Mouse (Mus musculus) midbrain, embryonic 14.5 days (tissue): Measurements from ENCODE around the gene Tnfrsf25. TPM values are rescaled to one million over a fixed set of nuclear protein-coding genes. Genes with fewer than 3 reads are reported as not detected.

Source experiments
- ATAC-seq: fragments of 200-750 bp; cut with Nextera tagmentation; 2 replicates; pipeline ENCODE4 v1.8.0; 2017; ENCODE audit warnings: moderate number of reproducible peaks, moderate library complexity; ENCODE audit not compliant: low FRiP score, low TSS enrichment
- DNase-seq: peaks from one replicate; pipeline ENCODE4 v3.0.0-alpha.2; 2015
- H3K27ac ChIP-seq: fragments of 300-500 bp; sonication (generic); replicated peaks from 2 replicates; pipeline ENCODE4 v1.5.1; 2014; ENCODE audit warnings: mild to moderate bottlenecking, low read depth, low read length, moderate library complexity
- H3K27me3 ChIP-seq: fragments of 300-500 bp; sonication (generic); 2 replicates; pipeline ENCODE4 v1.6.1; 2014; ENCODE audit warnings: low read length, control low read depth, mixed read lengths; ENCODE audit not compliant: control insufficient read depth, insufficient read depth
- H3K36me3 ChIP-seq: fragments of 300-500 bp; sonication (generic); 2 replicates; pipeline ENCODE4 v1.6.1; 2014; ENCODE audit warnings: low read length, control low read depth; ENCODE audit not compliant: control insufficient read depth, insufficient read depth
- H3K4me1 ChIP-seq: fragments of 300-500 bp; sonication (generic); 2 replicates; pipeline ENCODE4 v1.6.1; 2014; ENCODE audit warnings: mild to moderate bottlenecking, antibody characterized with exemption, low read length, control low read depth; ENCODE audit not compliant: control insufficient read depth, insufficient read depth
- H3K4me2 ChIP-seq: fragments of 300-500 bp; sonication (generic); 2 replicates; pipeline ENCODE4 v1.6.1; 2014; ENCODE audit warnings: mild to moderate bottlenecking, low read length, moderate library complexity
- H3K4me3 ChIP-seq: fragments of 300-500 bp; sonication (generic); replicated peaks from 2 replicates; pipeline ENCODE4 v1.5.1; 2014; ENCODE audit warnings: low read depth, low read length
- H3K9ac ChIP-seq: fragments of 300-500 bp; sonication (generic); replicated peaks from 2 replicates; pipeline ENCODE4 v1.6.1; 2014; ENCODE audit warnings: mild to moderate bottlenecking, low read length, moderate library complexity
- H3K9me3 ChIP-seq: fragments of 300-500 bp; sonication (generic); 2 replicates; pipeline ENCODE4 v1.6.1; 2016; ENCODE audit warnings: low read length, control low read depth, mixed read lengths; ENCODE audit not compliant: control insufficient read depth
- WGBS: fragments of 180-500 bp; shearing (Covaris S2); extraction: QIAGEN DNeasy Blood & Tissue Kit; methylation state at CpG from one replicate; pipeline ENCODE4 v1.1.7; 2014; 5-methylcytosine and 5-hydroxymethylcytosine counted together
- polyA plus RNA-seq: library from polyadenylated mRNA; unstranded; fragments of >200 nt; fragmentation: Nextera tagmentation; extraction: Ambion mirVana; gene quantifications from 2 replicates; pipeline ENCODE4 v1.2.1, GENCODE M21; 2014

Tnfrsf25 gene
- 0.54 and 1.2 TPM in 2 replicates for polyA plus RNA-seq

DNA sequence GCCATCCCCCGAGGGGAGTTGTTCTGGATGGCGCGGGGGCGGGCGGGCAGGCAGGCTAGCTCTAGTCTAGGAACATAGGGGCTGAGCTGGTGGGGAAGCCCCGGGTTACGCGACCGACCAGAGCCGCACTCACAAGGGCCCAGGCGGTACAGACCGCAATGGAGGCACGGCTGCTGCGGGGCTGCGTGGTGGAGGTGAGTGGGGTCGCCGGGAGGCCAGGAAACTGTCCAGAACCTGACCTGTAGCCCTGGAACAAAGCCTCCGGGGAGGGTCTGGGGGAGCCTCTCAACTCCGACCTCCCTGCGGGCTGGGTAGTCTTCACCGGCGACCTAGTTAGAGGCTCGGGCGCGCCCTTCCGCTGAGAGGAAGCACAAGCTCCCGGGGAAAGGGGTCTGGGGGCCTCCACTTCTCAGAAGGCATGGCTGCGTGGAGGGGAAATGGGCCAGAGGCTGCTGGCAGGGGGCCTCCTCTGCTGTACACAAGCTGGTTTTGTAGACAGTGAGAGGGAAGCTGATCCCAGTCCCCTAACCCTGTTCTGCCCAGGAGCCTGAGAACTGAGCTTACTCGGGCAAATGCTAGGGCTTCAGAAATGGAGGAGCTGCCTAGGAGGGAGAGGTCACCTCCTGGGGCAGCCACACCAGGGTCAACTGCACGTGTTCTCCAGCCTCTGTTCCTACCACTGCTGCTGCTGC lies at the start of gene Tnfrsf25:
Gene Tnfrsf25, plus strand, starts transcription at position 14 of the 692 bp plus-strand sequence.
- DNase-seq (peak; percentile 18), ATAC-seq (no peak)
- H3K27ac ChIP-seq = no peak within 1 kb of the TSS
- H3K4me1 ChIP-seq = peaks cover 17% of the 10 kb centered on the region; the same call in 1 of the 2 replicates
- H3K9me3 ChIP-seq = no peaks in the 10 kb centered on the region
- no peak within 1 kb of the TSS for H3K4me3 ChIP-seq
- 2% methylated on average over 30 of the region's 30 CpGs for WGBS
- peaks cover 66% of the 10 kb centered on the region for H3K27me3 ChIP-seq
- H3K4me2 ChIP-seq = peak within 1 kb of the TSS; percentile 15; the same call in 1 of the 2 replicates
- H3K36me3 ChIP-seq = peaks cover 5% of the 10 kb centered on the region; the same call in 1 of the 2 replicates
- H3K9ac ChIP-seq = no peak within 1 kb of the TSS

DNA sequence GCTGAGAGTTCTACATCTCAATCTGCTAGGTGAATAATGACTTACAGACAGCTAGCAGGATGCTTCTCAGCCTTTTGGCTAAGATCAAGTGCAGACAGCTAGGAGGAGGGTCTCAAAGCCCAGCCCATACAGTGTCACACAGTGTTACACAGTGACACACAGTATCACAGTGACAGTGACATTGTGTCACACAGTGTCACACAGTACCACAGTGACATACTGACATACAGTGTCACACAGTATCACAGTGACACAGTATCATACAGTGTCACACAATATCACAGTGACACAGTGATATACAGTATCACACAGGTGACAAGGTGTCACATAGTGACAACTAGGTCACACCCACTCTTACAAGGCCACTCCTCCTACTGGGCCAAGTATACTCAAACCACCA lies 48.5 kb upstream of the Tnfrsf25 start:
- no peak overlapping the region for H3K27ac ChIP-seq
- no peaks in the 10 kb centered on the region for H3K27me3 ChIP-seq
- H3K9ac ChIP-seq = no peak overlapping the region
- no peaks in the 10 kb centered on the region for H3K9me3 ChIP-seq
- H3K4me2 ChIP-seq = no peak overlapping the region
- peaks cover under 1% of the 10 kb centered on the region; the same call in 1 of the 2 replicates for H3K4me1 ChIP-seq
- ATAC-seq = no peak
- H3K36me3 ChIP-seq = no peaks in the 10 kb centered on the region
- DNase-seq = no peak
- no peak overlapping the region for H3K4me3 ChIP-seq

DNA sequence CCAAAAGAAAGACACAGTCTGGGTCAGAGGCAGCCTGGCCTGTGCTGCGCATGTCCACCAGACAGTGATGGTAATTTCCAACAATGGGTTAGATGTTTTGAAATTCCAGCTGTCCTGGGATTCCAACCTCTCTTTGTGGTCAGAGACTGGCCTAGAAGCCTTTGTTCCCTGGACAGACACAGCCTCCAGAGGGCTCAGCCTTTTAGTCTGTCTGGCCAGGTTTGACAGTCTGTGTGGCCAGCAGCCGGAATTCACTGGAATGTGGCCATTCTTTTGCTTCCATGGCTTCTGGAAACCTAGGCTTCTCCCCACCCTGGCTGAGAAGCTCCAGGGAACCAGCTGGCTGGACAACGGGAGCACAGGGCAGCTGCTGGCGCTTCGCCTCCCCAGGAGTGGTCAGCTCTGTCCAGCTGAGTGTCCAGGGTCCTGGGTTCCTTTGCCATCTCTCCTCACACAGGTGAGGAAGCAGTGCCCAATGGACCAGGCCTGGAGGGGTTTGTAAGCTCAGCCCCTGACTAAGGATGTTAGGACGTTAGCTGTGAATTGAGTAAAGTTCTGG lies 47.5 kb upstream of the Tnfrsf25 start:
- Histone ChIP-seq H3K27ac (no peak overlapping the region), H3K4me1 (peaks cover 6% of the 10 kb centered on the region), H3K4me2 (no peak overlapping the region), H3K4me3 (no peak overlapping the region), H3K27me3 (no peaks in the 10 kb centered on the region), H3K9me3 (no peaks in the 10 kb centered on the region), H3K9ac (no peak overlapping the region), H3K36me3 (no peaks in the 10 kb centered on the region)
- WGBS = 67% methylated on average over 6 of the region's 6 CpGs
- DNase-seq (no peak), ATAC-seq (no peak)

DNA sequence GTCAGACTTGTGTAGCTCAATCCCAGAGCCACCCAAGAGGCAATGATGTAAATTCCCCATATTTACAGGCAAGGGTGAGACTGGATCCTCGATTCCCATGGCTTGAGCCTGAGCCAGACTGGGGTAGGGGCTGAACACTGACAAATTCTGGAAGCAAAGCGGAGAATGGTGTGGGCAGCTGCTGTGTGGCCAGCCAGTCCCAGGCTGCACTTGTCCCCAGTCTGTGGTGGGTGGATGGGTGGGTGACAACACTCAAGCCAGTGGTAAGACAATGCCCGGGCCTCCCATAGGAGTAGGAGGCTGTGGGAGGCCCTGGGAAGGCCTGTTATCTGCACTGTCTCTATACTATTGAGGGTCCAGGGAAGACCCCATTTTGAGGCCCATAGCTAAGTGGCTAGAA lies 46.5 kb upstream of the Tnfrsf25 start:
- Histone ChIP-seq H3K9ac (no peak overlapping the region), H3K4me2 (no peak overlapping the region), H3K4me1 (peaks cover 6% of the 10 kb centered on the region), H3K27ac (no peak overlapping the region), H3K4me3 (no peak overlapping the region), H3K27me3 (no peaks in the 10 kb centered on the region), H3K36me3 (no peaks in the 10 kb centered on the region), H3K9me3 (no peaks in the 10 kb centered on the region)
- DNase-seq (no peak), ATAC-seq (no peak)
- 83% methylated on average over 3 of the region's 3 CpGs for WGBS

DNA sequence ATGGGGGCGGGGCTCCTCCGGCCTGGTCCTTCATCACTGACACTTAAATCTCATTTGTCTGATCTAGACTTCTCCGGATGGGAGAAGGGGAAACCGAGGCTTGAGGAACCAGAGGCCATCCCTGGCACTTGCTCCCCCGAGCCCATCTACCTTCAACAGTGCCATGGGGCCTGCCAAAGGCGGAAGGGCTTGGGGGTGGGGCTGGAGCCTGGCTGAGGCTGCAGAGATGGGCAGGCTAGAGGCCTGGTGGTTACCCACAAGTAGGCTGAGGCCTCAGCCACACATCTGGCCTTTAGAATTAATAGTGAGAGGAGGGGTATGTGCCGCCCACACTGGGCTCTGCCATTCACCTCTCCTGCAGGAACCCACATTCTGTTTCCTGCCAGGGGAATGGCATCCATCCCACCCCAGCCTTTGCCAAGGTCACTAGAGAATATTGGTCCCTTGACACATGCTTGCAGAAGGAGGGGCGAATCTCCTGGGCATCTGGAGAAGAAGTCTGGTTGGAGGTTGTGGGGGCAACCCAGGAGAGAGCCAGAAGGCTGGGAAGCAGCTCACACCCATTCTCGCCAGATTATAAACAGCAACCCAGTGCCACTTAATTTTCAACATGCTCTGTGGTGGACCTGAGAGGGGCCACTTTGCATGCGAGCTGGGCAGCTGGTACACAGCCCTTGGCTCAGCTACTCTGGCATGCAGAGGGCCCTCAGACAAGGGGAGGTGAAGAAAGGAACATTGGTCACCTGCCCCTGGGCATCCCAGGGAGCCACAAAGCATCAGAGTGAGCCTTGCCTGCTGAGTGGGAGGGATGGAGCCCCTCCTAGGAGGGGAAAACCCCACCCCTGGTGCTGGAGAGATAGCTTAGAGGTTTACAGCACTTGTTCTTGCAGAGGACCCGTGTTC lies 45.0 kb upstream of the Tnfrsf25 start:
- DNase-seq (no peak), ATAC-seq (no peak)
- Histone ChIP-seq H3K36me3 (no peaks in the 10 kb centered on the region), H3K27me3 (no peaks in the 10 kb centered on the region), H3K4me2 (no peak overlapping the region), H3K4me1 (peaks cover 6% of the 10 kb centered on the region), H3K4me3 (no peak overlapping the region), H3K9ac (no peak overlapping the region), H3K27ac (no peak overlapping the region), H3K9me3 (no peaks in the 10 kb centered on the region)
- WGBS = 78% methylated on average over 11 of the region's 11 CpGs

DNA sequence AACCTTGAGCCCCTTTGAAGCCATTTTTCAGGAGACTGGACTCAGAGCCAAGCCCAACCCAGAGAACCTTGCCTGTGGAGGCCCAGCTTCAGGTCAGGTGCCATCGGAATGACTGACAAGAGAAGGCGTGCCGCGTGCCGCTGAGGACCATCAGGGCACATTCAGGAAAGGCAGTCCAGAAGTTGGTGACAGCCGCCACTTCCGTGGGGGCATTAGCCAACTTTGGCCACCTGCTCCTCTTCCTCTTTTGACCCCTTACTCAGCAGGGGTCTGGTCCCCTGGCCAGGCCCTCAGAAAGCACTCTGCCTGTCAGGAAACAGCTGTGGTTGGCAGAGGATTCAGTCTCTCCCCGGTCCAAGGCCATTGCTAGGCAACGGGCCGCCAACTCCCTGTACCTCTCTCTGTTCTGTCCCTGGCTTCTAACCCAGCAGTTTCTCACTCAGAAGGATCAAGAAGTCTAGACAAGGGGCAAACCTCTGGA lies 43.6 kb upstream of the Tnfrsf25 start, which contains the start of gene Plekhg5:
Gene Plekhg5, plus strand, starts transcription at position 378 of the 481 bp plus-strand sequence.
- H3K27ac ChIP-seq = no peak within 1 kb of the TSS
- peak; percentile 32 for DNase-seq

DNA sequence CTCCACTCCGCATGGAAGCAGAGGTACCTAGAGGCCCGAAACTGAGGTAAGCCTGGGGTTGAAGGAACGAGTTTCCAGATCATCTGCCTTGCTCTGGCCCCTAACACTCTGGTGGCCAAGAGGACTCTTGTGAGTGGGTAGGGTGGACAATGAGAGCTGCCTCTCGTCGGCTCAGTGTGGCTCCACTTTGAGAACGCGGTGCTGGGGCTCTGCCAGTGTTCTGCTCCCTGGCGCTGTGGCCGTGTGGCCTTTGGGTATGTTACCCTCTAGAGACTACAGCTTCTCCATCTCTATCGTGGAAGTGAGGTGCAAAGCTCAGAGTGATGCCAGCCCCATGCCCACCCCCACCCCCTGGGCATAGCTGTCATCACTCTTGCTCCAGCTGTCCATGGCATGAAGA lies 43.1 kb upstream of the Tnfrsf25 start:
- no peak overlapping the region for H3K4me2 ChIP-seq
- no peak overlapping the region for H3K4me3 ChIP-seq
- no peak overlapping the region for H3K27ac ChIP-seq
- H3K9ac ChIP-seq = no peak overlapping the region
- ATAC-seq = no peak
- no peaks in the 10 kb centered on the region for H3K27me3 ChIP-seq
- WGBS = 59% methylated on average over 10 of the region's 10 CpGs
- no peak for DNase-seq
- no peaks in the 10 kb centered on the region for H3K36me3 ChIP-seq
- H3K9me3 ChIP-seq = no peaks in the 10 kb centered on the region
- peaks cover 6% of the 10 kb centered on the region for H3K4me1 ChIP-seq

More for the DNA sequence above, 43.6 kb upstream of the Tnfrsf25 start, which contains the start of gene Plekhg5:
- Histone ChIP-seq H3K9ac (no peak within 1 kb of the TSS), H3K27me3 (no peaks in the 10 kb centered on the region), H3K4me2 (no peak within 1 kb of the TSS), H3K9me3 (no peaks in the 10 kb centered on the region), H3K4me3 (no peak within 1 kb of the TSS), H3K4me1 (peaks cover 6% of the 10 kb centered on the region), H3K36me3 (no peaks in the 10 kb centered on the region)
- ATAC-seq = no peak
- WGBS = 53% methylated on average over 10 of the region's 10 CpGs

DNA sequence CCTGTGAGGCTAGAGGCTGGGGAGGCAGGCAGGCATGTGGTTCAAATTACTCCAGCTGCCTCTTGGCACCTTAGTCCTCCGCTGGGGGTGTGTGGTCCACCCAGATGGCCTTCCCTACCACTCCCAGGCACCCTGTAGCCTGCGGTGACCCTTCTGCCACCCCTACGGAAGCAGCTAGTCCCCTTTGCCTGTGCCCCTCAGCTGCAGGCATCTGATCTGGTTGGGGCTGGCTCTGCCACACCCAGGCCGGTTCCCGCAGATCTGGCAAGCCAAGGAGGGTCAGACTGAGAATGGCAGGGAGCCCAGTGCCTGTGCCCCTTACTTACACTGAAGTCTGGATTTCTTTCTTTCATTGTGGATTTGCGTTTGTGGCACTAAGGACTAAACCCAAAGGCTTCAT lies 42.0 kb upstream of the Tnfrsf25 start:
- Histone ChIP-seq H3K27me3 (no peaks in the 10 kb centered on the region), H3K36me3 (no peaks in the 10 kb centered on the region), H3K9ac (no peak overlapping the region), H3K27ac (no peak overlapping the region), H3K4me3 (no peak overlapping the region), H3K4me1 (peaks cover 6% of the 10 kb centered on the region), H3K4me2 (no peak overlapping the region), H3K9me3 (no peaks in the 10 kb centered on the region)
- WGBS = 83% methylated on average over 6 of the region's 6 CpGs
- no peak for DNase-seq
- no peak for ATAC-seq
